Mouse (Mus musculus) CD8-positive naive resting alpha-beta T cell, adult 2 months (primary cell): ENCODE measurements around the gene Serpina3n.
"Not testable (repeated sequence)": the region's sequence is repeated elsewhere in the genome, so short reads cannot be mapped to it uniquely, and the experiment has no call there.

Source experiments
- DNase-seq, 2 experiments: peaks; one replicate each; pipeline ENCODE4 v3.0.0; 2022; ENCODE audit warnings: low read depth in 2 of 2, low spot score in 2 of 2

Serpina3n gene

DNA sequence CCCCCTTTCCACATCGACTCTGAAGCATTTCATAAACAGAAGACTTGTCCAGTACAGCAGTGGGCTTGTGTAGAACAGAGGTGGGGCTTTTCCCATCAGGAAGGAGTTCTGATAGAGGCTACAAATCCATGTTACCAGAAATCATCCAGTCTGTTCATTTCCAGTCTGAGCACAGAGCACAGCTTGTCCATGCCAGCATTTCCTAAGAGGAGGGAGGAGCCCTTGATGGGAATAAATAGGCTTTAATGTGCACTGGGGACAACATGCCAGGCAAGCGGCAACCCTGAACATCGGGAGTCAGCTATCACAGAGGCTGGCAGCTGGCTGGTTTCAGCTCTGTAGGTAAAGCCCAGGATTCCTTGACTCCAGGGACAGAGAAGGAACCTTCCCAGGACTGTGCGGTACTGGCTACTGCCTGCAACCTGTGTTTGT, at the start of gene Serpina3n:
Gene Serpina3n (plus strand): TSS at position 276 of the 432 bp plus-strand sequence.
- DNase-seq = no peak

GRCm38 (mm10) chr12:104369986-104370385, 36.5 kb upstream of the Serpina3n start:
- DNase-seq = no peak

- not testable (repeated sequence) for DNase-seq
These were observed 29.4 kb upstream of the Serpina3n start for GRCm38 (mm10) chr12:104377179-104377578.

- not testable (repeated sequence) for DNase-seq
These were observed 28.2 kb upstream of the Serpina3n start for GRCm38 (mm10) chr12:104378351-104378750.

GRCm38 (mm10) chr12:104378815-104379214, 27.7 kb upstream of the Serpina3n start:
- not testable (repeated sequence) for DNase-seq

- no peak for DNase-seq
These were observed 26.7 kb upstream of the Serpina3n start for GRCm38 (mm10) chr12:104379856-104380255.

GRCm38 (mm10) chr12:104381071-104381604, 25.4 kb upstream of the Serpina3n start:
- DNase-seq = not testable (repeated sequence)

- not testable (repeated sequence) for DNase-seq
These were observed 20.5 kb upstream of the Serpina3n start for GRCm38 (mm10) chr12:104385987-104386386.

DNA sequence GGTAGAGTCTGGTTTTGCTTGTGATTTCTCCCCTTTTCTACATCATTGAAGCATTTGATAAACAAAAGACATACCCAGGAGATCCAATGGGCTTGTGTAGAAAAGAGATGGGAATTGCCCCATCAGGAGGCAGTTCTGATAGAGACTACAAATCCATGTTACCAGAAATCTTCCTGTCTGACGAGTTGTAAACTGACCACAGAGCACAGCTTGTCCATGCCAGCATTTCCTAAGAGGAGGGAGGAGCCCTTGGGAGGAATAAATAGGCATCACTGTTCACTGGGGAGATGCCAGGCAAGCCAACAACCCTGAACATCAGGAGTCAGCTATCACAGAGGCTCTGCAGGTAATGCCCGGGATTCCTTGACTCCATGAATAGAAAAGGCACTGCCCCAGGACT, 19.7 kb upstream of the Serpina3n start:
- not testable (repeated sequence) for DNase-seq

DNA sequence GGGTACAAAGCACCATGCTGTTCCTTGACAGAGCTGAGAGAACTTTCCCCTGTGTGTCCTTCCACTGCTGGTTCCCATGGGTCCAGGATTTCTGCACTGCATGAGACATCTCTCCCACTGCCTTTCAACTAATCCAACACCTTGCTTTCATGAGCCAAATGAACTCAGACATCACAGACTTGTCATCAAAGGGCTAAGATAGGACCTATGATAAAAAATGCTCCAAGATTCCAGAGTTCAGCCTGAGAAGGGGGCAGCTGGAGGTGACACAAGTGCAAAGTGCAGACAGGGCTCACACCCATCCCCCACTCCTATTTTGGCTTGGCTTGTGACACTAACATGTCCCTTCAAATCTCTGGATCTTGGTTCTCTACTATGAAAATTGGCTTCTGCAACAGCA, 18.1 kb upstream of the Serpina3n start:
- DNase-seq = no peak

DNA sequence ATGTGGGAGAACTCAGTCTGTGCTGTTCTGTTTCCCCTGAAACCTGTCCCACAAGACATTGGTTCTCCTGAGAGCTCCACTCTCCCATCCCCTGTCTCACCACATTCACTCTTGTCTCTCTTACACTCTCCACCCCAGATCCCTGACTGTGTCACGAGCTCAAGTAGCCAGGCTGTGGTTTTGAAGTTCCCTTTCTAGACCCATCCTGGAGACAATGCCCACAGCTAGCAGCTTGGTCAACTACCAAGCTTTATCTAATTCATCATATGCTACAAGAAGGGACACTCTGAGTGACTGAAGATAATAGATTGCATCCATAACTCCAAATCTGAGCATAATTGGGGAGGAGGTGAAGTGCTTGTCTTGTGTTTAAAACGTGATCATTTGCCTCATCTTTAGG, 15.5 kb upstream of the Serpina3n start:
- not testable (repeated sequence) for DNase-seq

DNA sequence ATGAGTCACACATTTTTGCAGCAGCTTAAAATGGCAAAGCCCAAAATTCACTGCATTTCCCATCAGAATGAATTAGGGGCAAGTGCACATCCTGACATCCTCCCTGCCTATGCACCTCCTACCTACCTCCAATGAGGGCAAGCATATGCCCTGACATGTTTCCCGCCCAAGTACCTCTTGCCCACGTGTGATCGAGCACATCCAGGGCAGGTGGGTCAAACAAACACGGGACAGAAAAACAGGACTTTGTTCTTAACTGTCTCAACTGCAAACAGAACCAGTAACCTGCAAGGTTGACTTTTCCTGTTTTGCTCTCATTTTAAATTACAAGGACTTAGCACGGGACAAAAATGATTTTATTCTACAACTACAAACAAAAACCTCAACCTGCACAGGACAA, 2.6 kb upstream of the Serpina3n start:
- DNase-seq = no peak

DNA sequence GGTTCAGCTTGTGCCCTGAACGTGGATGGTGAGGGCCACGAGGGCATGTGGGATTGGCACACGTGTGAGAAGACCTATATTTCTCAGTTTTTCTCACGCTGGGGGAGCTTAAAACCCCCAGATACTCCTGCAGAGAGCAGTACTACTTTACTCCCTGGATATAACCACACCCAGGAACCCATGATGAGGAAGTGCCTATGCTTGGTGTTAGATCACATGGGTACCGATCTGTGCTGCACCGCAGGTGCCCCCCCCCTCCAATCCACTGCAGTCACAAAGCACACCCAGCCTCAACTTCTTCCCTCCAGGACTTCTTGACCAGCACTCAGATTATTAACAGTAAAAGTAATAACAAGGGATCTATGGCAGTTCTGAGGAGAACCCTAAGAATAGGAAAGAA, 6.0 kb downstream of the Serpina3n start:
- DNase-seq = no peak

- DNase-seq = no peak
These were observed 8.0 kb downstream of the Serpina3n start for GRCm38 (mm10) chr12:104414576-104414975.

- no peak for DNase-seq
These were observed 9.2 kb downstream of the Serpina3n start for GRCm38 (mm10) chr12:104415625-104416315.

DNA sequence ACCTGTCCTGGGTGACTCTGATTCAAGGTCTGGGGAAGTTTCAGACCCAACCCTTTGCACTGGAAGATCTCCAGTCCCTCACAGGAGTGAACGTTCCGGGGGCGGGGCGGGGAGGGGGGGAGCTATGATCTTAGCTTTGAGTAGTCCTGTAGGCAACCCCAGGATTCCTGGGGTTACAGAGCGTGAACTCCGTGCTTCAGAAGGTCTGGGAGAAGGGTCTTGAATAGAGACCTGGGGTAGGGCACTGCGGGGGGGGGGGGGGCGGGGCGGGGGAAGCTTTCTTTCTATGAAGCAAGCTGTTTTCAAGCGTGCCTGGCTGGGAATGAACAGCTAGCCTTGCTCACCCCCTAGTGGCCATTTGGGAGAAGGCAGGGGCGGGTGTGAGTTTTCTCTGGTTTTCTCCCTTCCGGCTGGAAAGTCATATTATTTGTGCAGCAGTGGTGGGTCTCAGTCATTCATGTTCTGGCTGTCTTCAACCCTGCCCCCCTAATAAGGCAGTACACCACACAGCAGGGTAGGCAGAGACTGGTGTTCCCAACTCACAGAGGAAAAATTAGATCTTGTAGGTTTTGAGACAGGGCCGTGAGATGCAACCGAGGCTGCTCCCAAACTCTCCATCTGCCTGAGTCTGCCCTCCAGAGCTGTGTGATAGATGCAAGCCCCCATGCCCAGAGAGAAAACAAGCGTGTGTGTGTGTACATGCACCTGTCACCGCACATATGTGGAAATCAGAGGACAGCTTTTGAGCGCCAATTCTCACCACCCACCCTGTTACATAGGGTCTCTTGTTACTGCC, 12.0 kb downstream of the Serpina3n start:
- DNase-seq = peak in 1 of 2 experiments; percentile 7

GRCm38 (mm10) chr12:104419136-104419462, 12.6 kb downstream of the Serpina3n start:
- no peak for DNase-seq

DNA sequence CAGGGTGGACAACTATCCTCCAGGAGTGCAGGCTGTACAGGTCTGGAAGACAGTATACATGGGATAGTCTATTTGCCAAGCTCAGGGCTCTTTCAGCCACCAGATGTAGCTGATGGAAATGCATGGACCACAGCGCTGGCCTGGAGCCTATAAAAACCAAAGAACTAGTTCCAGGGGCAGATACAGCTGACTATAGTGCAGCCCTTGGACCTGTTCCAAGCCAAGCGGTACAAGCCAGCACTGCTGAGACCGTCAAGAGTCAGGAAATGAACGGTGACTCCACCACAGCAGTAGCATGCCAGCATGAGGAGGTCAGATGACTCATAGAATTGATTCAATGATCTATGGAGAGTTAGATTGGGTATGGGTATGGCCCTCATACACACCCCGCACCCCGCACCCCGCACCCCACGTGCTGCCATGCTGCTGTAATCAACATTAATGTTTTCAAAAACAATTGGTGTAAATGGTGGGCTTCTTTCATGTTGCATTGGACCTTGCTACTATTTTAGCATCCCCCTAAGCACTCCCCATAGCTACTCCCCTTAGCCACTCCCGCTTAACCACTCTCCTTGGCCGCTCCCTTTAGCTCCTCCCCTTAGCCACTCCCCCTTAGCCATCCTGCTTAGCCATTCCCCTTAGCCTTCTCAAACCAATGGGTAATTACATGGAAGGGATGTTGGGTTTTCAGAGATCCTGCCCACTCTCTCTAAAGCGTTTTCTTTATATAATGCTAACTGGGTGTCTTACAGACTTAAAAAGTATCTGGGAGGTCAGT, 16.3 kb downstream of the Serpina3n start:
- DNase-seq = no peak

GRCm38 (mm10) chr12:104425591-104425990, 19.1 kb downstream of the Serpina3n start:
- DNase-seq = no peak

DNA sequence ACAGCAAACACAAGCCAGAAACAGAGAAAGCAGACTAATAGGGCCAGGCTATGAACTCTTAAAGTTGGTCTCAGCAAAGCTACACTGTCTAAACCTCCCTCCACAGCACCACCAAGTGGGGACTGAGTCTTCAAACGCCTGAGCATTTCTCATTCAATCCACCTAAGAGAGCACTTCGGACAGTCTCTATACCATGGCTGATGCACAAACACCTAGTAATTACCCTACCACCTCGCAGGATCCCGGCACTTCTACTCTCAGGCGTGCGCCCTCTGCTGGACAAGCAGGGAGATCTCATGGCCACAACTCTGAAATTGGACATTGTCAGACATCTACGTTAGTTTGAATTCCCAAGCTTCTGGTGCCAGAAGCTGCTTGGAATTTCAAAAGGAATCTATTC, 20.4 kb downstream of the Serpina3n start:
- no peak for DNase-seq

DNA sequence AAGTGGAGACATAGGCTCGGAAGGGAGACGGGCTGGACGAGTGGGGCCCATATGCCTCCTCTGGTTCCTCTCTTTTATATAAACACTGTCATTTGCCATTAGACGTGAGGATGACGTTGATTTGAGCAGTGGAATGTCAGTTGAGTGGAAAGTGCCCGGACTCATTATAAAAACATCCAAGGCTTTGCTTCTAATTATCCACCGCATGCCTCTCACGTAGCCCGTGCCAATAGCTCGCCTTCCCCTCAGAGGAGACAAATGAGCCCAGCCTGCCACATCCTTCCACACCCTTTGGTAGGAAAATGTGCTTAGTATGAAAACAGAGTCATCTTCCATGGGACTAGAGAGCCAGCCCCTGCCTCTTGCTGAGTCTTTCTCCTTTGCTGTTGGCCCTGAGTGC, 24.8 kb downstream of the Serpina3n start:
- no peak for DNase-seq
